Mouse (Mus musculus): ENCODE measurements at regions not wholly inside any gene's neighbourhood (a gene's known extent, or its start where the extent isn't known, plus 50 kb on each side); places are given as distances from the start of the nearest gene placed in this dataset.
"Not testable (repeated sequence)": the region's sequence is repeated elsewhere in the genome, so short reads cannot be mapped to it uniquely, and the experiment has no call there.

GRCm38 (mm10) chr17:84844950-84845349 is 54.4 kb upstream of the Lrpprc start:
- H3K4me1 ChIP-seq (ENCODE audit: control insufficient read depth, insufficient read depth, low read length): peaks cover 2% of the 10 kb centered on the region; the same call in 1 of the 2 replicates

GRCm38 (mm10) chr17:84846141-84846540 is 55.6 kb upstream of the Lrpprc start:
- TF ChIP-seq CTCF (IDR thresholded peaks at IDR 0.05; ENCODE audit: low read depth, low read length) (no peak), POLR2A (IDR thresholded peaks at IDR 0.05; ENCODE audit: borderline replicate concordance, low read depth, low read length) (no peak)
- H3K4me3 ChIP-seq (ENCODE audit: insufficient read depth, low read length): no peak overlapping the region
- no peak overlapping the region for H3K27ac ChIP-seq (ENCODE audit: insufficient read depth, low read depth, low read length)
- peaks cover 10% of the 10 kb centered on the region for H3K4me1 ChIP-seq (ENCODE audit: control insufficient read depth, insufficient read depth, low read length)

More at GRCm38 (mm10) chr17:84844950-84845349, 54.4 kb upstream of the Lrpprc start:
- TF ChIP-seq CTCF (IDR thresholded peaks at IDR 0.05; ENCODE audit: low read depth, low read length) (no peak), POLR2A (IDR thresholded peaks at IDR 0.05; ENCODE audit: borderline replicate concordance, low read depth, low read length) (no peak)
- Histone ChIP-seq H3K4me3 (ENCODE audit: insufficient read depth, low read length) (no peak overlapping the region), H3K27ac (ENCODE audit: insufficient read depth, low read depth, low read length) (no peak overlapping the region)

- Histone ChIP-seq H3K4me1 (ENCODE audit: control insufficient read depth, insufficient read depth, low read length) (peaks cover 10% of the 10 kb centered on the region), H3K4me3 (ENCODE audit: insufficient read depth, low read length) (no peak overlapping the region), H3K27ac (ENCODE audit: insufficient read depth, low read depth, low read length) (no peak overlapping the region)
- TF ChIP-seq CTCF (IDR thresholded peaks at IDR 0.05; ENCODE audit: low read depth, low read length): no peak
- no peak for TF ChIP-seq POLR2A (IDR thresholded peaks at IDR 0.05; ENCODE audit: borderline replicate concordance, low read depth, low read length)
Measured at GRCm38 (mm10) chr17:84848385-84849030, 57.9 kb upstream of the Lrpprc start.

GRCm38 (mm10) chr17:84849031-84849405 is 58.4 kb upstream of the Lrpprc start:
- no peak for TF ChIP-seq CTCF (IDR thresholded peaks at IDR 0.05; ENCODE audit: low read depth, low read length)
- TF ChIP-seq POLR2A (IDR thresholded peaks at IDR 0.05; ENCODE audit: borderline replicate concordance, low read depth, low read length): no peak
- Histone ChIP-seq H3K4me1 (ENCODE audit: control insufficient read depth, insufficient read depth, low read length) (peaks cover 10% of the 10 kb centered on the region), H3K4me3 (ENCODE audit: insufficient read depth, low read length) (no peak overlapping the region), H3K27ac (ENCODE audit: insufficient read depth, low read depth, low read length) (no peak overlapping the region)

- H3K4me3 ChIP-seq (ENCODE audit: insufficient read depth, low read length): no peak overlapping the region
- no peak overlapping the region for H3K27ac ChIP-seq (ENCODE audit: insufficient read depth, low read depth, low read length)
- H3K4me1 ChIP-seq (ENCODE audit: control insufficient read depth, insufficient read depth, low read length): peaks cover 10% of the 10 kb centered on the region
- TF ChIP-seq CTCF (IDR thresholded peaks at IDR 0.05; ENCODE audit: low read depth, low read length): no peak
Measured at GRCm38 (mm10) chr17:84850464-84850863, 59.9 kb upstream of the Lrpprc start.

GRCm38 (mm10) chr17:84850893-84851292 is 60.3 kb upstream of the Lrpprc start:
- TF ChIP-seq POLR2A (IDR thresholded peaks at IDR 0.05; ENCODE audit: borderline replicate concordance, low read depth, low read length): no peak
- TF ChIP-seq CTCF (IDR thresholded peaks at IDR 0.05; ENCODE audit: low read depth, low read length): no peak
- H3K4me3 ChIP-seq (ENCODE audit: insufficient read depth, low read length): no peak overlapping the region
- H3K27ac ChIP-seq (ENCODE audit: insufficient read depth, low read depth, low read length): no peak overlapping the region
- peaks cover 10% of the 10 kb centered on the region for H3K4me1 ChIP-seq (ENCODE audit: control insufficient read depth, insufficient read depth, low read length)

- Histone ChIP-seq H3K4me1 (ENCODE audit: control insufficient read depth, insufficient read depth, low read length) (peaks cover 8% of the 10 kb centered on the region), H3K4me3 (ENCODE audit: insufficient read depth, low read length) (no peak overlapping the region), H3K27ac (ENCODE audit: insufficient read depth, low read depth, low read length) (no peak overlapping the region)
- TF ChIP-seq POLR2A (IDR thresholded peaks at IDR 0.05; ENCODE audit: borderline replicate concordance, low read depth, low read length) (no peak), CTCF (IDR thresholded peaks at IDR 0.05; ENCODE audit: low read depth, low read length) (no peak)
Measured at GRCm38 (mm10) chr17:84856971-84857370, 66.4 kb upstream of the Lrpprc start.

GRCm38 (mm10) chr17:84858830-84859229 is 68.2 kb upstream of the Lrpprc start:
- Histone ChIP-seq H3K27ac (ENCODE audit: insufficient read depth, low read depth, low read length) (no peak overlapping the region), H3K4me1 (ENCODE audit: control insufficient read depth, insufficient read depth, low read length) (peaks cover 8% of the 10 kb centered on the region), H3K4me3 (ENCODE audit: insufficient read depth, low read length) (no peak overlapping the region)
- TF ChIP-seq POLR2A (IDR thresholded peaks at IDR 0.05; ENCODE audit: borderline replicate concordance, low read depth, low read length) (no peak), CTCF (IDR thresholded peaks at IDR 0.05; ENCODE audit: low read depth, low read length) (no peak)

GRCm38 (mm10) chr17:84859916-84860315 is 69.3 kb upstream of the Lrpprc start:
- TF ChIP-seq POLR2A (IDR thresholded peaks at IDR 0.05; ENCODE audit: borderline replicate concordance, low read depth, low read length): no peak
- no peak for TF ChIP-seq CTCF (IDR thresholded peaks at IDR 0.05; ENCODE audit: low read depth, low read length)
- Histone ChIP-seq H3K4me1 (ENCODE audit: control insufficient read depth, insufficient read depth, low read length) (peaks cover 11% of the 10 kb centered on the region), H3K4me3 (ENCODE audit: insufficient read depth, low read length) (no peak overlapping the region), H3K27ac (ENCODE audit: insufficient read depth, low read depth, low read length) (peak overlapping the region; percentile 58)

- Histone ChIP-seq H3K27ac (ENCODE audit: insufficient read depth, low read depth, low read length) (no peak overlapping the region), H3K4me1 (ENCODE audit: control insufficient read depth, insufficient read depth, low read length) (peaks cover 18% of the 10 kb centered on the region), H3K4me3 (ENCODE audit: insufficient read depth, low read length) (no peak overlapping the region)
- no peak for TF ChIP-seq POLR2A (IDR thresholded peaks at IDR 0.05; ENCODE audit: borderline replicate concordance, low read depth, low read length)
- no peak for TF ChIP-seq CTCF (IDR thresholded peaks at IDR 0.05; ENCODE audit: low read depth, low read length)
Measured at GRCm38 (mm10) chr17:84860835-84861234, 70.2 kb upstream of the Lrpprc start.

GRCm38 (mm10) chr17:84864231-84864630 is 73.6 kb upstream of the Lrpprc start:
- H3K27ac ChIP-seq (ENCODE audit: insufficient read depth, low read depth, low read length); H3K4me3 ChIP-seq (ENCODE audit: insufficient read depth, low read length): not testable (repeated sequence)
- H3K4me1 ChIP-seq (ENCODE audit: control insufficient read depth, insufficient read depth, low read length): peaks cover 15% of the 10 kb centered on the region

Measured in bone marrow macrophage, adult 2 months (primary cell).